Mouse (Mus musculus) myocyte (in vitro differentiated cells): ENCODE measurements around the gene Fam24a. TPM values are rescaled to one million over a fixed set of nuclear protein-coding genes. Genes with fewer than 3 reads are reported as not detected.

Experiments used
- H3K27me3 ChIP-seq: one replicate; pipeline ENCODE4 v1.6.1; 2011; ENCODE audit not compliant: control insufficient read depth, insufficient read depth, insufficient read length
- H3K36me3 ChIP-seq: one replicate; pipeline ENCODE4 v1.6.1; 2011; ENCODE audit not compliant: control insufficient read depth, insufficient read depth
- H3K4me2 ChIP-seq: one replicate; pipeline ENCODE4 v1.6.1; 2011; ENCODE audit warnings: low read depth, control low read depth
- H3K4me3 ChIP-seq: one replicate; pipeline ENCODE4 v1.5.1; 2011; ENCODE audit warnings: mild to moderate bottlenecking, control low read depth, moderate library complexity
- H3K79me2 ChIP-seq: one replicate; pipeline ENCODE4 v1.6.1; 2011; ENCODE audit not compliant: control insufficient read depth, insufficient read depth
- H3ac ChIP-seq: one replicate; pipeline ENCODE4 v1.6.1; 2011; ENCODE audit not compliant: control insufficient read depth, insufficient read length
- CEBPB ChIP-seq: IDR thresholded peaks from 2 replicates; pipeline ENCODE4 v1.6.1; 2011; ENCODE audit warnings: mild to moderate bottlenecking, moderate library complexity; ENCODE audit not compliant: poor library complexity, insufficient read depth, severe bottlenecking
- E2F4 ChIP-seq: IDR thresholded peaks from one replicate; pipeline ENCODE4 v1.6.1; 2011; ENCODE audit warnings: mild to moderate bottlenecking, control low read depth, moderate library complexity; ENCODE audit not compliant: insufficient read depth
- MAX ChIP-seq: IDR thresholded peaks from one replicate; pipeline ENCODE4 v1.6.1; 2011; ENCODE audit warnings: low read depth, mild to moderate bottlenecking, control low read depth
- MYOD1 ChIP-seq, 3 experiments: IDR thresholded peaks; one replicate each; pipeline ENCODE4 v1.6.1; 2011; ENCODE audit warnings: control low read depth in 2 of 3, low read depth in 2 of 3, mild to moderate bottlenecking in 2 of 3, moderate library complexity in 1 of 3; ENCODE audit not compliant: insufficient read length in 2 of 3, control insufficient read depth in 1 of 3
- MYOG ChIP-seq, 3 experiments: IDR thresholded peaks; one replicate each; pipeline ENCODE4 v1.6.1; 2011; ENCODE audit warnings: control low read depth in 2 of 3, low read depth in 2 of 3, mild to moderate bottlenecking in 2 of 3; ENCODE audit not compliant: insufficient read length in 2 of 3, control insufficient read depth in 1 of 3, insufficient read depth in 1 of 3
- POLR2A ChIP-seq: IDR thresholded peaks from one replicate; pipeline ENCODE4 v1.6.1; 2011; ENCODE audit warnings: low read depth, mild to moderate bottlenecking, control low read depth, moderate library complexity; ENCODE audit not compliant: insufficient read length
- POLR2AphosphoS2 ChIP-seq: IDR thresholded peaks from one replicate; pipeline ENCODE4 v1.6.1; 2011; ENCODE audit warnings: low read depth, control low read depth; ENCODE audit not compliant: insufficient read length
- REST ChIP-seq: IDR thresholded peaks from one replicate; pipeline ENCODE4 v1.6.1; 2011; ENCODE audit warnings: mild to moderate bottlenecking, control low read depth, moderate library complexity; ENCODE audit not compliant: insufficient read depth, insufficient read length
- SRF ChIP-seq: IDR thresholded peaks from one replicate; pipeline ENCODE4 v1.6.1; 2011; ENCODE audit warnings: low read depth; ENCODE audit not compliant: control insufficient read depth, insufficient read length
- TCF12 ChIP-seq: IDR thresholded peaks from one replicate; pipeline ENCODE4 v1.6.1; 2011; ENCODE audit warnings: mild to moderate bottlenecking, control low read depth; ENCODE audit not compliant: poor library complexity, insufficient read depth, severe bottlenecking
- TCF3 ChIP-seq: IDR thresholded peaks from one replicate; pipeline ENCODE4 v1.6.1; 2011; ENCODE audit warnings: low read depth, control low read depth; ENCODE audit not compliant: insufficient read length
- USF1 ChIP-seq: IDR thresholded peaks from one replicate; pipeline ENCODE4 v1.6.1; 2011; ENCODE audit warnings: low read depth, mild to moderate bottlenecking, control low read depth, moderate library complexity
- polyA plus RNA-seq: library from polyadenylated mRNA; unstranded; fragments of >200 nt; fragmentation: generic; extraction: Trizol; gene quantifications from one replicate; pipeline ENCODE4 v1.2.1, GENCODE M21; 2012; ENCODE audit warnings: missing spikeins

Gene Fam24a
- not detected for polyA plus RNA-seq

DNA sequence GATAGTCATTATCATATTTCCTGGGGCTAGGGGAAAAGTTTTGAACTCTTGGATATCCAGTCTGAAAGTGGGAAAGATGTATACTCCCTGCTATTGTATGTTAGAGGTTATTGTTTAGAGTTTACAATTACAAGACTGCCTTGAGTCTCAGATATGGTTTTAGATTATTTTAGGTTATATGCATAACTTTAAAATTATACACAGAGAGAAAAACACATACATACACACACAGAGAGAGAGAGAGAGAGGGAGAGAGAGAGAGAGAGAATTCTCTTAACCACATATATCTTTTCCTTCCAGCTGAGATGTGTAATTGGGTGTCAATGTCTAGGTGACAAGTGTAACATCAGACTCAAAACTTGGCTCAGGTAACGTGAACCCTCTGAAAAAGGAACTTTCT lies at the start of gene Fam24a:
Fam24a (plus strand) TSS at position 301 of the 400 bp plus-strand sequence.
- H3K4me2 ChIP-seq: no peak within 1 kb of the TSS
- no peaks in the 10 kb centered on the region for H3K36me3 ChIP-seq
- no peak within 1 kb of the TSS for H3ac ChIP-seq
- no peaks in the 10 kb centered on the region for H3K79me2 ChIP-seq
- TF ChIP-seq MAX: no peak
- no peak for TF ChIP-seq POLR2A
- TF ChIP-seq REST: no peak
- no peak for TF ChIP-seq USF1
- no peaks in the 10 kb centered on the region for H3K27me3 ChIP-seq
- no peak within 1 kb of the TSS for H3K4me3 ChIP-seq

DNA sequence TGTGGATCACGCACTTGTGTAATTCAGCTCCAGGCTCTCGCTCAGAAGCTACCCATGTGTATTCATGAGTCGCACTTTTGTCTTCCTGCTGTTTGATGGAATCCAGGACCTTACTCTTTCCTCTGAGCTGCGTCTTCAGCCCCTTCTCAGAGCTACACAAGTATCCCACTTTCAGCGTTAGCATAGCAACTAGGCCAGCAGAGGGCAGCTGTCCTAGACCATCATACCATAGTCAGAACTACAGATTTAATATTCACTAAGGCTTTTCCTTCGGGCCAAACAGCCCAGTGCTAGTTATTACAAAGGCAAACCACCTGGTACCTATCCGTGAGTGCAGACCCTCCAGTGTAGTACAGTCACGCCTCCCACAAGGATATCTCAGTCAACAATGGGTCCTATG lies 36.5 kb upstream of the Fam24a start:
- H3K4me3 ChIP-seq: no peak overlapping the region
- no peak overlapping the region for H3K4me2 ChIP-seq
- no peaks in the 10 kb centered on the region for H3K79me2 ChIP-seq
- peaks cover 8% of the 10 kb centered on the region for H3K27me3 ChIP-seq
- TF ChIP-seq CEBPB (no peak), POLR2AphosphoS2 (no peak), POLR2A (no peak)
- no peak overlapping the region for H3ac ChIP-seq
- H3K36me3 ChIP-seq: no peaks in the 10 kb centered on the region

DNA sequence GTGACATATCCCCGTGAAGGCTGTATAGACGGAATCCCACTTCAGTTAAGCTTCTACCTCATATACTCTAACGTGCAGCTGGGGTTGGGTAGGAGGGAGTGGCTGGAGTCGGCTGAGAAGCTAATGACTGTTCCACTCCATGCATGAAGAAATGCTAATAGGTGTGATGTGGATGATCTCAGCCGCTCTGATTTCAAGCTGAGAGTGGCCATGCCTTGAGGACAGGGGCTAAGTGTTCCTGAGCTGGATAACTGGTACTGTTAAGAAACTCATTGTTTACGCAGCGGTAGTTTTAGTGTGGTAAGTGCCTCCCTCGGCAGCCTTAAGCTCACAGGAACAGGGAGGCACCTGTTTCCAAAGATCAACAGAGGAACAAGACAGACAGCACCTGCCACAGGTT lies 30.3 kb upstream of the Fam24a start:
- H3K4me3 ChIP-seq: no peak overlapping the region
- H3K79me2 ChIP-seq: no peaks in the 10 kb centered on the region
- no peak overlapping the region for H3ac ChIP-seq
- TF ChIP-seq CEBPB (no peak), MYOG (IDR thresholded peaks at IDR 0.05; ENCODE audit: control insufficient read depth in 1 of 3, insufficient read depth in 1 of 3, insufficient read length in 2 of 3, low read depth in 2 of 3) (no peak), E2F4 (no peak), POLR2AphosphoS2 (no peak), SRF (no peak), MYOD1 (IDR thresholded peaks at IDR 0.05; ENCODE audit: control insufficient read depth in 1 of 3, insufficient read length in 2 of 3, low read depth in 2 of 3) (no peak), MAX (no peak), REST (no peak)
- H3K36me3 ChIP-seq: no peaks in the 10 kb centered on the region
- H3K4me2 ChIP-seq: no peak overlapping the region
- H3K27me3 ChIP-seq: peaks cover 10% of the 10 kb centered on the region

DNA sequence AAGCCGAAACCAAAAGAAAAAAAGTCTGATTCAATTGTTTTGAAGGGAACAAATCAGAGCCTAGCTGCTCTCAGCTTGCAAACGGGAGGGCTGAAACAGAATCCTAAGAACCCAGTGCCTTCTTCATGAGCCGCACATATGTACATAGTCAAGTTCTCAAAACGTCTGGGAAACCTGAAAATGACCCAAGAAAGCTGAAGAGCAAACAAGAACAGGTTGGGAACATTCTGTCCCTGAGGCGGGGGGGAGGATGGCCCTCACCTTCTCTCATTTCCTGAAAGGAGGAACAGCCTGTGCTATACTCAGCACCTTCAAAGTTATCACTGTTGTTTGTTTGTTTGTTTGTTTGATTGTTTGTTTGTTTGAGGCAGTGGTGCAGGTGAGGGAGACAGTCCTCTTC lies 26.9 kb upstream of the Fam24a start:
- Histone ChIP-seq H3K27me3 (peaks cover 5% of the 10 kb centered on the region), H3K4me3 (no peak overlapping the region), H3K4me2 (no peak overlapping the region), H3K79me2 (no peaks in the 10 kb centered on the region), H3ac (no peak overlapping the region), H3K36me3 (no peaks in the 10 kb centered on the region)
- TF ChIP-seq USF1 (no peak), TCF3 (no peak), TCF12 (no peak), CEBPB (no peak), SRF (no peak), MYOG (IDR thresholded peaks at IDR 0.05; ENCODE audit: control insufficient read depth in 1 of 3, insufficient read depth in 1 of 3, insufficient read length in 2 of 3, low read depth in 2 of 3) (no peak), REST (no peak), E2F4 (no peak), POLR2A (no peak), MYOD1 (IDR thresholded peaks at IDR 0.05; ENCODE audit: control insufficient read depth in 1 of 3, insufficient read length in 2 of 3, low read depth in 2 of 3) (no peak), POLR2AphosphoS2 (no peak), MAX (no peak)

DNA sequence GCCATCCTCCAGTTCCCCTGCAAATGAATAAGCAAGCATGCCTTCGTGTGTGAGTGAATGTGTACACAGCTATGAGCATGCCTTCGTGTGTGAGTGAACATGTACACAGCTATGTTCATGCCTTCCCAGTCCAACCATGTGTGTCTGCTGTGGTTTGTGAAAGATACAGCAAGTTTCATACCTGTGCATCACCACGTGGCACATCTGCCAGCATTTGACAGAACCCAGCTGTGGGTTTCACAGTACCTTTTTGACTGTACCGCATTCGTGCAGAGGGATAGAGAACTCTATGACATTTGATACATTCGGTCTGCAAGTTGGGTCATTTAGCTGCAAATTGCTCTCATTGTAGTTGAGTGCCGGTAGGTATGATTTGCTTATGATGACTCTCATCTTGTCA lies 19.2 kb upstream of the Fam24a start:
- H3K27me3 ChIP-seq: no peaks in the 10 kb centered on the region
- TF ChIP-seq POLR2A (no peak), MYOD1 (IDR thresholded peaks at IDR 0.05; ENCODE audit: control insufficient read depth in 1 of 3, insufficient read length in 2 of 3, low read depth in 2 of 3) (no peak), TCF12 (no peak), CEBPB (no peak), SRF (no peak), MYOG (IDR thresholded peaks at IDR 0.05; ENCODE audit: control insufficient read depth in 1 of 3, insufficient read depth in 1 of 3, insufficient read length in 2 of 3, low read depth in 2 of 3) (no peak), MAX (no peak), REST (no peak), E2F4 (no peak), USF1 (no peak), POLR2AphosphoS2 (no peak), TCF3 (no peak)
- no peak overlapping the region for H3ac ChIP-seq
- no peak overlapping the region for H3K4me3 ChIP-seq
- no peak overlapping the region for H3K4me2 ChIP-seq
- H3K79me2 ChIP-seq: no peaks in the 10 kb centered on the region
- no peaks in the 10 kb centered on the region for H3K36me3 ChIP-seq
